Mouse (Mus musculus) intestine, postnatal 0 days (tissue): ENCODE data around the gene Cdh26. TPM values are rescaled to one million over a fixed set of nuclear protein-coding genes. Genes with fewer than 3 reads are reported as not detected.
A peak's percentile ranks its signal among the peaks of the same experiment; 100 is the strongest.

Experiments
- ATAC-seq: fragments of 200-750 bp; cut with Nextera tagmentation; 2 replicates; pipeline ENCODE4 v1.8.0; 2017; ENCODE audit warnings: mild to moderate bottlenecking, moderate TSS enrichment, moderate library complexity
- H3K27ac ChIP-seq: fragments of 300-500 bp; sonication (generic); 2 replicates; pipeline ENCODE4 v1.5.1; 2014; ENCODE audit warnings: mild to moderate bottlenecking, low read depth, low read length, moderate library complexity
- H3K27me3 ChIP-seq: fragments of 300-500 bp; sonication (generic); replicated peaks from 2 replicates; pipeline ENCODE4 v1.6.1; 2014; ENCODE audit warnings: low read length, mixed read lengths; ENCODE audit not compliant: control insufficient read depth, insufficient read depth
- H3K36me3 ChIP-seq: fragments of 300-500 bp; sonication (generic); 2 replicates; pipeline ENCODE4 v1.6.1; 2014; ENCODE audit warnings: mild to moderate bottlenecking, moderate library complexity; ENCODE audit not compliant: control insufficient read depth, insufficient read depth
- H3K4me1 ChIP-seq: fragments of 300-500 bp; sonication (generic); replicated peaks from 2 replicates; pipeline ENCODE4 v1.6.1; 2014; ENCODE audit warnings: antibody characterized with exemption, low read length, mixed read lengths; ENCODE audit not compliant: control insufficient read depth, insufficient read depth
- H3K4me2 ChIP-seq: fragments of 300-500 bp; sonication (generic); replicated peaks from 2 replicates; pipeline ENCODE4 v1.6.1; 2014; ENCODE audit warnings: low read depth, mild to moderate bottlenecking, moderate library complexity
- H3K4me3 ChIP-seq: fragments of 300-500 bp; sonication (generic); 2 replicates; pipeline ENCODE4 v1.5.1; 2014; ENCODE audit warnings: low read depth, low read length
- H3K9ac ChIP-seq: fragments of 300-500 bp; sonication (generic); 2 replicates; pipeline ENCODE4 v1.6.1; 2014; ENCODE audit warnings: mild to moderate bottlenecking, low read depth, low read length
- H3K9me3 ChIP-seq: fragments of 300-500 bp; sonication (generic); 2 replicates; pipeline ENCODE4 v1.6.1; 2016; ENCODE audit warnings: mixed run types; ENCODE audit not compliant: control insufficient read depth
- CTCF ChIP-seq: sonication (generic); IDR thresholded peaks from 2 replicates; pipeline ENCODE4 v1.5.1; 2016; ENCODE audit warnings: low read depth, mild to moderate bottlenecking, control low read depth, antibody characterized with exemption, moderate library complexity
- WGBS: fragments of 180-500 bp; shearing (Covaris S2); extraction: QIAGEN DNeasy Blood & Tissue Kit; methylation state at CpG from one replicate; pipeline ENCODE4 v1.1.7; 2014; 5-methylcytosine and 5-hydroxymethylcytosine counted together
- polyA plus RNA-seq: library from polyadenylated mRNA; unstranded; fragments of >200 nt; fragmentation: Nextera tagmentation; extraction: Ambion mirVana; gene quantifications from 2 replicates; pipeline ENCODE4 v1.2.1, GENCODE M21; 2015

Gene Cdh26
- polyA plus RNA-seq, 1 experiment from 2014 or later = 0.43 TPM

- no peak for TF ChIP-seq CTCF
- Histone ChIP-seq H3K27ac (no peak overlapping the region), H3K36me3 (no peaks in the 10 kb centered on the region), H3K9me3 (no peaks in the 10 kb centered on the region), H3K27me3 (no peaks in the 10 kb centered on the region), H3K4me3 (no peak overlapping the region), H3K4me2 (no peak overlapping the region), H3K9ac (no peak overlapping the region), H3K4me1 (0 out of 2 replicates have a peak, but pooled peaks cover 5% of the 10 kb centered on the region)
- ATAC-seq = no peak
- 87% methylated on average over 2 of the region's 2 CpGs for WGBS
These were observed 65.5 kb downstream of the Cdh26 start for GRCm38 (mm10) chr2:178495816-178496215.

- Histone ChIP-seq H3K9ac (no peak overlapping the region), H3K9me3 (no peaks in the 10 kb centered on the region), H3K4me3 (no peak overlapping the region), H3K27me3 (no peaks in the 10 kb centered on the region), H3K4me2 (no peak overlapping the region), H3K4me1 (0 out of 2 replicates have a peak, but pooled peaks cover 5% of the 10 kb centered on the region), H3K27ac (no peak overlapping the region), H3K36me3 (no peaks in the 10 kb centered on the region)
- ATAC-seq = no peak
- no peak for TF ChIP-seq CTCF
- WGBS = 63% methylated on average over 1 of the region's 1 CpGs
These were observed 67.6 kb downstream of the Cdh26 start for GRCm38 (mm10) chr2:178497900-178498299.

- H3K4me3 ChIP-seq = no peak overlapping the region
- H3K4me1 ChIP-seq = 0 out of 2 replicates have a peak, but pooled peaks cover 5% of the 10 kb centered on the region
- TF ChIP-seq CTCF = no peak
- H3K4me2 ChIP-seq = no peak overlapping the region
- H3K27ac ChIP-seq = no peak overlapping the region
- ATAC-seq = peak; percentile 66
- H3K36me3 ChIP-seq = no peaks in the 10 kb centered on the region
- H3K9me3 ChIP-seq = no peaks in the 10 kb centered on the region
- H3K27me3 ChIP-seq = no peaks in the 10 kb centered on the region
- H3K9ac ChIP-seq = no peak overlapping the region
- WGBS = 26% methylated on average over 5 of the region's 5 CpGs
These were observed 68.1 kb downstream of the Cdh26 start for GRCm38 (mm10) chr2:178498409-178498808.

- Histone ChIP-seq H3K4me2 (no peak overlapping the region), H3K9ac (no peak overlapping the region), H3K27me3 (no peaks in the 10 kb centered on the region), H3K27ac (no peak overlapping the region), H3K4me3 (no peak overlapping the region), H3K36me3 (no peaks in the 10 kb centered on the region), H3K9me3 (no peaks in the 10 kb centered on the region), H3K4me1 (0 out of 2 replicates have a peak, but pooled peaks cover 5% of the 10 kb centered on the region)
- no peak for ATAC-seq
- 73% methylated on average over 10 of the region's 10 CpGs for whole genome bisulfite sequencing
- no peak for TF ChIP-seq CTCF
These were observed 72.1 kb downstream of the Cdh26 start for GRCm38 (mm10) chr2:178502469-178502868.

- H3K4me3 ChIP-seq = no peak overlapping the region
- WGBS = 61% methylated on average over 12 of the region's 12 CpGs
- no peak overlapping the region for H3K4me2 ChIP-seq
- no peaks in the 10 kb centered on the region for H3K9me3 ChIP-seq
- H3K9ac ChIP-seq = no peak overlapping the region
- no peaks in the 10 kb centered on the region for H3K27me3 ChIP-seq
- no peak for TF ChIP-seq CTCF
- no peak for ATAC-seq
- no peaks in the 10 kb centered on the region for H3K4me1 ChIP-seq
- H3K27ac ChIP-seq = no peak overlapping the region
- H3K36me3 ChIP-seq = no peaks in the 10 kb centered on the region
These were observed 75.7 kb downstream of the Cdh26 start for GRCm38 (mm10) chr2:178506056-178506455.

- 42% methylated on average over 6 of the region's 6 CpGs for WGBS
- peak; percentile 92 for TF ChIP-seq CTCF
- H3K27ac ChIP-seq = no peak overlapping the region
- no peaks in the 10 kb centered on the region for H3K4me1 ChIP-seq
- no peak overlapping the region for H3K4me2 ChIP-seq
- H3K36me3 ChIP-seq = no peaks in the 10 kb centered on the region
- ATAC-seq = peak; percentile 28; the same call in 1 of the 2 replicates
- no peak overlapping the region for H3K4me3 ChIP-seq
- H3K27me3 ChIP-seq = 0 out of 2 replicates have a peak, but pooled peaks cover 5% of the 10 kb centered on the region
- no peak overlapping the region for H3K9ac ChIP-seq
- H3K9me3 ChIP-seq = no peaks in the 10 kb centered on the region
These were observed 77.2 kb downstream of the Cdh26 start for GRCm38 (mm10) chr2:178507379-178508014.

GRCm38 (mm10) chr2:178508279-178508678 lies 77.9 kb downstream of the Cdh26 start:
- WGBS = 54% methylated on average over 6 of the region's 6 CpGs
- H3K9me3 ChIP-seq = no peaks in the 10 kb centered on the region
- 0 out of 2 replicates have a peak, but pooled peaks cover 5% of the 10 kb centered on the region for H3K27me3 ChIP-seq
- ATAC-seq = no peak
- TF ChIP-seq CTCF = no peak
- H3K4me2 ChIP-seq = no peak overlapping the region
- H3K36me3 ChIP-seq = no peaks in the 10 kb centered on the region
- no peak overlapping the region for H3K27ac ChIP-seq
- no peak overlapping the region for H3K4me3 ChIP-seq
- H3K9ac ChIP-seq = no peak overlapping the region
- H3K4me1 ChIP-seq = no peaks in the 10 kb centered on the region
